ENCODE assay signal across 1 mouse cellular context in the genomic region with DNA sequence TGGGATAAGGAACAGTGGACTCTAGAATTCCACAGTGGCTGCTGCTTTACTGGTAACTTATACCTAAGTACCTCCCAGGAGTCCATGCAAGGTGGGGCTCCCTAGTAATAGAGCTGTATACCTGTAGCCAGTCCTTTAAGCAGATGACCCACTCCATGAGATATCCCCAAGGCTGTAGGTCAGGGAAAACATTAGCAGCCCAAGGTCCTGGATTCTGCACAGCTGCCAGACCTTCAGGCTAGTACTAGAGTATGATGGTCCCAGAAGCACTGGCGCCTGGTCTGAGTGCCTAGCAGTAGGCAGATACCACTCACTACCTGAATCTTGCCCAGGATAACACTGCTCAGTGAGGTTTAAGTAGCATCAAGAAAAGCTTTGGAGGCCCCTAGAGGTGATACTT.
TF ChIP-seq lines count a peak whose summit lies in the region.

No protein-coding gene starts in this region.

TF ChIP-seq in CH12.LX, 34 proteins besides CTCF, POLR2A, EP300 and RAD21 (continued from another document):
- no peak for TF ChIP-seq ELF1 (IDR thresholded peaks at IDR 0.05; ENCODE audit: low read depth, low read length)
- TF ChIP-seq ETS1 (conservative IDR thresholded peaks at IDR 0.05; ENCODE audit: low read depth, low read length): no peak
- TF ChIP-seq USF2 (conservative IDR thresholded peaks at IDR 0.05; ENCODE audit: low read depth, low read length): no peak
- no peak for TF ChIP-seq NRF1 (IDR thresholded peaks at IDR 0.05; ENCODE audit: low read depth, low read length)
